Mouse (Mus musculus) cerebellum, adult 2 months (tissue): ENCODE data around the gene Rb1. TPM values are rescaled to one million over a fixed set of nuclear protein-coding genes. Genes with fewer than 3 reads are reported as not detected.

Experiments
- DNase-seq, 2 experiments: peaks; one replicate each; pipeline ENCODE4 v3.0.0; 2021
- H3K27ac ChIP-seq: fragments of 200-500 bp; 2 replicates; pipeline ENCODE4 v1.5.1; 2012; ENCODE audit warnings: low read length, control low read depth, inconsistent platforms; ENCODE audit not compliant: insufficient read depth
- H3K27me3 ChIP-seq: fragments of 200-500 bp; 2 replicates; pipeline ENCODE4 v1.6.1; 2012; ENCODE audit warnings: inconsistent platforms, mild to moderate bottlenecking, low read length, moderate library complexity; ENCODE audit not compliant: control insufficient read depth, insufficient read depth
- H3K4me1 ChIP-seq: fragments of 200-500 bp; 2 replicates; pipeline ENCODE4 v1.6.1; 2011; ENCODE audit warnings: low read length; ENCODE audit not compliant: control insufficient read depth, insufficient read depth
- H3K4me3 ChIP-seq: fragments of 200-500 bp; replicated peaks from 2 replicates; pipeline ENCODE3; 2011; ENCODE audit warnings: mild to moderate bottlenecking, low read depth, low read length, control low read depth; ENCODE audit not compliant: insufficient read depth
- CTCF ChIP-seq: fragments of 200-500 bp; IDR thresholded peaks from 2 replicates; pipeline ENCODE4 v1.5.1; 2011; ENCODE audit warnings: low read depth, mild to moderate bottlenecking, control low read depth, low read length, moderate library complexity, borderline replicate concordance; ENCODE audit not compliant: insufficient read depth
- POLR2A ChIP-seq: fragments of 200-500 bp; IDR thresholded peaks from 2 replicates; pipeline ENCODE4 v1.6.1; 2011; ENCODE audit warnings: low read length, control low read depth, borderline replicate concordance; ENCODE audit not compliant: insufficient read depth
- WGBS: fragments of 180-500 bp; shearing (Covaris S2); methylation state at CpG from one replicate; pipeline ENCODE4 v1.1.7; 2018; 5-methylcytosine and 5-hydroxymethylcytosine counted together
- polyA plus RNA-seq: library from polyadenylated mRNA; depleted of rRNA; stranded (reverse); fragments of >200 nt; gene quantifications from 2 replicates; pipeline ENCODE4 v1.2.3, GENCODE M21; 2012

The Rb1 gene
- polyA plus RNA-seq, 1 experiment = 21.2 TPM

DNA sequence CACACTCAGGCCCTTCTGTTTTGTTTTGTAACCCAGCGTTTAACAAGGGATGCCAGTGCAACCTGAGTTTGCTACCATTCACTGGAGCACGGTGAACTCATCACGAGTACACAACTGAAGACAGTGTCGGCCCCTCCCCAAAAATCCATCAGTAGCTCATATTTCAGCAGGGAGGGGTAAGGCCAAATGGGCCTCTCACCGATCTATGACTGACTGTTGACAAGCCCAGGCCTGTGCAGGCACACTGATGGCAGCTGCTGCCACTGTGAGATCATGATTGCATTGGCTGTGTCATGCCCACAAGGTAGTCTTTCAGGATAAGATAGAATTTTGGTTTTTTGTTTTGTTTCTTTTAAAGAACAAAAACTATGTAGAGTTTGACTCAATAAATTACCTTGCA lies 12.2 kb downstream of the Rb1 start:
- Histone ChIP-seq H3K27ac (no peak overlapping the region), H3K4me1 (peaks cover 9% of the 10 kb centered on the region), H3K4me3 (no peak overlapping the region), H3K27me3 (no peaks in the 10 kb centered on the region)
- no peak for TF ChIP-seq CTCF
- no peak for TF ChIP-seq POLR2A
- DNase-seq = no peak
- WGBS = 40% methylated on average over 5 of the region's 5 CpGs

DNA sequence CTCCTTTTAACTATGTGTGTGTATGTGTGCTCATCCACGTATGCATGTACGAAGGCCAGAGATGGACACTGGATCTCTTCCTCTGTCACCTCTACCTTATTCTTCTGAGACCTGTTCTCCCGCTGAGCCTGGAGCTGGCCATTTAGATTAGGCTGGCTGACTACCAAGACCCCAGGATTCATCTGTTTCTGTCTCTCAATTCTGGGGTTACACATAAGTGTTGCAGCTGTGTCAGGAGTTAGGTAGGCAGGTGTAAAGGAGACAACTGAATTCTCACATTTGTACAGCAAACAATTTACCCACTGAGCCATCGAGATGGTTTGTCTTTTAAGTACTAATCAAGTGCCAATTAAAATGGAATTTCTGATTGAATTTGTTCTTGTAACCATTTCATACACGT lies 12.7 kb downstream of the Rb1 start:
- no peak overlapping the region for H3K27ac ChIP-seq
- 41% methylated on average over 5 of the region's 5 CpGs for WGBS
- peak in 1 of 2 experiments; percentile 11 for DNase-seq

DNA sequence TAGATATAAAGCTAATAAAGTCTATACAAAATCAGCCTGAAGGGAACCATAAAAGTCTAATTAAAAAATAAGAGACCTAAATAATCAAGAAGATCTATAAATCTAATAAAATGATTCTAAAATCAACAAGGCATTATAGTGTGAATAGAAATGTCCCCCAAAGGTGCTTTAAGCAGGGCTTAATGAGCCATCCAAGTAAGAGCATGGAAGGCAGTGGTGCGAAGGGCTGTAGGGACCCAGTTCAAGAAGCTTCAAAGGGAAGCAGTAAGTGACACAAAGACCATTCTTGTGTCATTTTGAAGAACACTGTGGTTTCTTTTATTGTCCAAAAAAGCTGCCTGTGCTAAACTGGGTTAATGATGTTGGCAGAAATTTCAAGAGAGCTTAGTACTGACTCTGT lies 18.1 kb downstream of the Rb1 start:
- WGBS = 90% methylated on average over 1 of the region's 1 CpGs

More for the DNA sequence above, 12.7 kb downstream of the Rb1 start:
- peaks cover 9% of the 10 kb centered on the region for H3K4me1 ChIP-seq
- TF ChIP-seq CTCF (no peak), POLR2A (no peak)
- H3K27me3 ChIP-seq = no peaks in the 10 kb centered on the region
- no peak overlapping the region for H3K4me3 ChIP-seq

DNA sequence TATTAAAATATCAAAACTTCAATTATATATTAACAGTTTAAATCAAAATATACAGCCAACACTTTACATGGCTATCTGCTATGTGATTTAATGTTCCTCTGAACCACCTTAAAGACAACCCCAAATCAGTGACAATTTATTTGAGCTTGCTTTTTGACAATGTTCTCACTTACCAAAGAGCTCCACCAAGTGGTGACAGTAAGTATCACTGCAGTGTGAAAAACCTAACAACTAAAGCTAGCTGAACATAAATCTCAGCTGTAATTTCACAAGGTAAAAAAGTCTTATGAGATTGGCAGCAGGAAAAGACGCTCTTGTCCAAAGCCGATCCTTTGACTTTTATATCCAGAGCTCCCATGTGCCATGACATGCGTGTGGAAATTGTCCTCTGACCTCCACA lies 22.4 kb downstream of the Rb1 start:
- 49% methylated on average over 3 of the region's 3 CpGs for WGBS
- TF ChIP-seq POLR2A = no peak
- peak; percentile 51; the same call in 1 of the 2 replicates for TF ChIP-seq CTCF
- DNase-seq = peak; percentile 34 to 53
- Histone ChIP-seq H3K27ac (no peak overlapping the region), H3K27me3 (no peaks in the 10 kb centered on the region), H3K4me1 (no peaks in the 10 kb centered on the region; the same call in none of the 2 replicates), H3K4me3 (no peak overlapping the region)

More for the DNA sequence above, 18.1 kb downstream of the Rb1 start:
- no peak for DNase-seq
- no peaks in the 10 kb centered on the region for H3K27me3 ChIP-seq
- TF ChIP-seq POLR2A (no peak), CTCF (no peak)
- no peak overlapping the region for H3K27ac ChIP-seq
- H3K4me3 ChIP-seq = no peak overlapping the region
- H3K4me1 ChIP-seq = no peaks in the 10 kb centered on the region; the same call in 1 of the 2 replicates

DNA sequence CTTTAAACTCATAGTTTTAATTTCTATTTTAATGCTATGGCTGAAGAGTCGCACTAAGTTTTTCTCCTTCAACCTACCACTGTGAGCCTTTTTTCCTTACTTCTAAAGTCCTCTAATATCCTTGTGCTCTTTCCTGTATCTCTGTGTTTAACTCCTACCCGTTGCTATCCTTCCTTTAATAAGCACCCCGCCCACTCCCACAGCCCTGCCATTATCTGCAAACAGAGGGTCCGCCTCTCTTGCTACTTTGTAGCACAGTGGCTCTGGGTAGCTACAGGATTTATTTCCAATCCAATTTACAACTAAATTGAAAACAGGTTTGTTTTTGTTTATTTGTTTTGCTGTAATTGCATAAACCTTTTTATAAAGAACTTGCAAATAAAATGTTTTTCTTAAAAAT lies 23.8 kb downstream of the Rb1 start:
- WGBS = 75% methylated on average over 4 of the region's 4 CpGs
- Histone ChIP-seq H3K4me1 (no peaks in the 10 kb centered on the region; the same call in 1 of the 2 replicates), H3K27ac (no peak overlapping the region), H3K27me3 (no peaks in the 10 kb centered on the region), H3K4me3 (no peak overlapping the region)
- no peak for TF ChIP-seq CTCF
- no peak for TF ChIP-seq POLR2A
- no peak for DNase-seq

DNA sequence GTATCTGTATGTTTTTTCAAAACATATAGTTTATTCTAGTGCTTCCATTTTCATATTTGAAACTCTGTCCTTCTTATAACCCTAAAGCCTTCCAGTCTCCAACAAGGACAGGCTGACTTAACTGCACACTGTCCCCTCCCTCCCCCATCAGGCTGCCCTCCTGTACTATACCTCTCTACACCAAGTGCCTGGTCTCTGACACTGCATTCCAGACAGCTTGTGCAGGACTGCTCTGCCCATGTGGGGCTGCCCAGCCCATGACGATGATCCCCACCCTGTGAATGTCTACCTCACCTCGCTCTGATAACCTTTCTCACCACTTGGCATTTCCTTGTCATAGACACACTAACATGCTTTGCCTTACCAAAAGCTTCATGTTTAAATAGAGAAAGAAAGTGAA lies 30.1 kb downstream of the Rb1 start:
- TF ChIP-seq CTCF = no peak
- TF ChIP-seq POLR2A = no peak
- 94% methylated on average over 2 of the region's 2 CpGs for WGBS
- no peak for DNase-seq
- Histone ChIP-seq H3K4me1 (no peaks in the 10 kb centered on the region), H3K27ac (no peak overlapping the region), H3K4me3 (no peak overlapping the region), H3K27me3 (no peaks in the 10 kb centered on the region)

DNA sequence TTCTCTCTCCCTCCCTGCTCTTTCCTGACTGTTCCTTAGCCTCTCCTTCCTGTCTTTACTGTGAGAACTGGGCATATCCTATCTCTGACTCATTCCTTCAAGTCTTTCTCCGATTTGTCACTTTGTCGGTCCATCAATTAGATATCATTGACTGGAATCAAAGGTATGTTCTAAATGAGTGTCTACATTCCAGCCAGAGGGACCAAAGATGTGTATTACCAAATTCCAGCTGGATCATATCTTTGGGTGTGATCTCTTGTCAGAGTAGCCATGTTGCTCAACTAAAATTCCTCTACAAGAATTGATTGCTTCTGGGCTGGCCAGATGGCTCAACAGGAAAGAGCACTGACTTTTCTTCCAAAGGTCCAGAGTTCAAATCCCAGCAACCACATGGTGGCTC lies 32.0 kb downstream of the Rb1 start:
- WGBS = 93% methylated on average over 2 of the region's 2 CpGs
- Histone ChIP-seq H3K27ac (no peak overlapping the region), H3K4me3 (no peak overlapping the region), H3K4me1 (no peaks in the 10 kb centered on the region), H3K27me3 (no peaks in the 10 kb centered on the region)
- DNase-seq = no peak
- TF ChIP-seq CTCF (no peak), POLR2A (no peak)

DNA sequence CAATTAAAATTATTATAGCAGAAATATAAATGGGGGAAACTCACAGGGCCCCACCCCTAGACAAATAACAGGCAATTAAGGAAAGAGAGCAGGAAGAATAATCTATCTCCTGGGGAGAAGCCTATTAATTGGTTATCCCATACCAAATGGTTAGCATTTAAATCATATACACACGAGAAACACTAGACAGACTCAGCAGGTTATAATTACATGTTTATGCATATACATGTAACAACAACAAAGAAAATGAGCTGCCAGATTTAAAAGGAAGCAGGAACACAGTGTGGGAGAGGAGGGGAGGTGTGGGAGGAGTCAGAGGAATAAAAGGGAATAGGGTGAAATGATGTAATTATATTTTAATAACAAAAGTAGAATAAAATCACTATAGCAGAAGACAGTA lies 33.2 kb downstream of the Rb1 start:
- Histone ChIP-seq H3K4me1 (no peaks in the 10 kb centered on the region), H3K27me3 (no peaks in the 10 kb centered on the region), H3K27ac (no peak overlapping the region), H3K4me3 (no peak overlapping the region)
- DNase-seq = no peak
- no peak for TF ChIP-seq POLR2A
- TF ChIP-seq CTCF = no peak
- WGBS = 17% methylated on average over 1 of the region's 1 CpGs

DNA sequence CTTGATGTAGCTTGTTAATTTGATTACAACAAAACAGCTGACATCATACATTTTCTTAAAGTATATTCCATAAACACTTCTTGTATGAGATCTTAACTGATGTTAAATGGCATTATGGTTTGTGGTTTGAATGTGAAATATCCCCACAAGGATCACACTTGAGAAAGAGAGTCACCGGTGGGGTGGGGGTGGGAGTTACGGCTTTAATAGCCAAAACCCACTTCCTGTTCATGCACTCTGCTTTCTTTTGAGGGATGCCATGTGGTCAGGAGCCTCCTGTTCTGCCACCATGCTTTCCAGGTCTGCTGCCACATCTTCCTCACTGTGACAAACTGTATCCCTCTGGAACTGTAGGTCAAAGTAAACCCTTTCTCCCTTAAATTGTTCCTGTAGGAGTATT lies 35.7 kb downstream of the Rb1 start:
- no peak for DNase-seq
- H3K27ac ChIP-seq = no peak overlapping the region
- H3K27me3 ChIP-seq = no peaks in the 10 kb centered on the region
- WGBS = 97% methylated on average over 2 of the region's 2 CpGs
- H3K4me1 ChIP-seq = no peaks in the 10 kb centered on the region
- TF ChIP-seq POLR2A (no peak), CTCF (no peak)
- H3K4me3 ChIP-seq = no peak overlapping the region

DNA sequence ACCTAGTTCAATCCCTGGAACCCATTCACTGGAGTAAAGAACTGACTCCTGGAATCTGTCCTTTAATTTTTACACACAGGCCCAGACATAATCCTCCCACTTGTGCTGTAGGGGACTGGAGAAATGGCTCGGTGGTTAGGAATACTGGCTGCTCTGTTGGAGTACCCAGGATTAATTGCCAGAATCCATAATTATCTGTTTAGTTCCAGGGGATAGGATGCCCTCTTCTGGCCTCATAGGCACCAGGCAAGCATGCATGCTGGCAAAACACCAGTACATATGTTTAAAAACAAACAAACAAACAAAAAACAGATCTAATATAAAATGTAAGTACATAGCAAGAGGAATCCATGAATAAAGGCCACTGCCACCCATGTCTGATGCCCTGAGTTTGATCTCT lies 44.6 kb downstream of the Rb1 start:
- no peak overlapping the region for H3K4me3 ChIP-seq
- H3K4me1 ChIP-seq = no peaks in the 10 kb centered on the region
- DNase-seq = peak in 1 of 2 experiments; percentile 9
- H3K27ac ChIP-seq = no peak overlapping the region
- WGBS = 0% methylated on average over 1 of the region's 1 CpGs
- no peaks in the 10 kb centered on the region for H3K27me3 ChIP-seq
- TF ChIP-seq CTCF (peak; percentile 57; the same call in 1 of the 2 replicates), POLR2A (no peak)
